Mouse (Mus musculus) lung, embryonic 14.5 days (tissue): ENCODE measurements around the gene Slc25a22. TPM values are rescaled to one million over a fixed set of nuclear protein-coding genes. Genes with fewer than 3 reads are reported as not detected.

Experiments
- ATAC-seq: fragments of 200-750 bp; cut with Nextera tagmentation; 2 replicates; pipeline ENCODE4 v1.8.0; 2017; ENCODE audit warnings: mild to moderate bottlenecking, moderate TSS enrichment, moderate library complexity; ENCODE audit not compliant: insufficient read depth
- DNase-seq: peaks from one replicate; pipeline ENCODE4 v3.0.0-alpha.2; 2015
- H3K27ac ChIP-seq: fragments of 300-500 bp; sonication (generic); 2 replicates; pipeline ENCODE4 v1.5.1; 2014; ENCODE audit warnings: low read depth, mild to moderate bottlenecking, moderate library complexity
- H3K27me3 ChIP-seq: fragments of 300-500 bp; sonication (generic); 2 replicates; pipeline ENCODE4 v1.6.1; 2014; ENCODE audit warnings: low read length, control low read depth; ENCODE audit not compliant: insufficient read depth
- H3K36me3 ChIP-seq: fragments of 300-500 bp; sonication (generic); 2 replicates; pipeline ENCODE4 v1.6.1; 2014; ENCODE audit warnings: control low read depth; ENCODE audit not compliant: insufficient read depth
- H3K4me1 ChIP-seq: fragments of 300-500 bp; sonication (generic); 2 replicates; pipeline ENCODE4 v1.6.1; 2014; ENCODE audit warnings: antibody characterized with exemption, control low read depth; ENCODE audit not compliant: insufficient read depth
- H3K4me2 ChIP-seq: fragments of 300-500 bp; sonication (generic); 2 replicates; pipeline ENCODE4 v1.6.1; 2014; ENCODE audit warnings: mild to moderate bottlenecking
- H3K4me3 ChIP-seq: fragments of 300-500 bp; sonication (generic); 2 replicates; pipeline ENCODE4 v1.5.1; 2014; ENCODE audit warnings: low read depth, low read length
- H3K9ac ChIP-seq: fragments of 300-500 bp; sonication (generic); 2 replicates; pipeline ENCODE4 v1.6.1; 2014
- H3K9me3 ChIP-seq: fragments of 300-500 bp; sonication (generic); 2 replicates; pipeline ENCODE4 v1.6.1; 2016; ENCODE audit warnings: low read depth, low read length, control low read depth
- CTCF ChIP-seq: IDR thresholded peaks from 2 replicates; pipeline ENCODE4 v1.5.1; 2016; ENCODE audit warnings: antibody characterized with exemption, low read depth
- WGBS: fragments of 180-500 bp; shearing (Covaris S2); extraction: QIAGEN DNeasy Blood & Tissue Kit; methylation state at CpG from one replicate; pipeline ENCODE4 v1.1.7; 2014; 5-methylcytosine and 5-hydroxymethylcytosine counted together
- polyA plus RNA-seq: library from polyadenylated mRNA; unstranded; fragments of >200 nt; fragmentation: Nextera tagmentation; extraction: Ambion mirVana; gene quantifications from 2 replicates; pipeline ENCODE4 v1.2.1, GENCODE M21; 2014

The Slc25a22 gene
- polyA plus RNA-seq, 1 experiment from 2014 or later: 30.1 TPM

GRCm38 (mm10) chr7:141430585-141431240 lies 7.0 kb downstream of the Slc25a22 start:
- H3K4me3 ChIP-seq: no peak overlapping the region
- H3K4me2 ChIP-seq: no peak overlapping the region
- peaks cover 35% of the 10 kb centered on the region for H3K36me3 ChIP-seq
- WGBS: 93% methylated on average over 9 of the region's 9 CpGs
- DNase-seq (no peak), ATAC-seq (no peak)
- H3K9me3 ChIP-seq: no peaks in the 10 kb centered on the region
- no peak overlapping the region for H3K9ac ChIP-seq
- TF ChIP-seq CTCF: no peak
- peaks cover 13% of the 10 kb centered on the region; the same call in 1 of the 2 replicates for H3K4me1 ChIP-seq
- no peak overlapping the region for H3K27ac ChIP-seq
- H3K27me3 ChIP-seq: no peaks in the 10 kb centered on the region

DNA sequence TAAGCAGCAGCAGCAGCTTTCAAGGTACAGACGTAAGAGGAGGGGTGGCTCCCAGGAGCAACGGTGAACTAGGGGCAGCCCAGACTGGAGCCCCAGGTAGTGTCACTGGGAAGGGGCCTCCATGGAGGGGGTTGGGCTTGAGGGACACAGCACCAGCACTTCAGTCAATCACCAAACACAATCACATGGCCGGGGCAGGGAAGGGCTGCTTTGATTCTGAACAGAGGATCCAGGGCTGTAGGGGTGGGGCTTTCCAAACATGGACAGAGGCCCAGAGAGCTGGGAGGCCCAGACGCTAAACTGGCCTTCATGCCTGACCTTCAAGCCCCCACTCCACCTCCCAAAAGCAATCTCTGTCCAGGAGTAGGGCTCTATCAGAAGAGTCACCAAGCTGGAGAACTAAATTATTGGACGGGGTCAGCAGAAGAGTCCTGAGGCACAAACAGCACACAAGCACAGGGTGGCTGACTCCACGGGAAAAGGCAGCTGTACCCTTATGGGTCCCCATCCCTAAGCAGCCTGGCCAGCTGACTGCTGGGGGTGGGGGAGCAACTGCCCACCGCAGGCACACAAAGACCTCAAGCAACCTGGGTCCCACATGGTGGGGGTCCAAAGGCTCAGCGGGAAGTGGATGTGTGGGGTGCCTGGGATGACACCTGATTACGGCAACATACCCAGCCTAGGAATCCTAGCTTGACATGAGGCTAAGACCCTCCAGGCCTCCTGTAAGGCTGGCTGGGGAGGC lies 7.7 kb downstream of the Slc25a22 start:
- ATAC-seq (no peak), DNase-seq (no peak)
- Histone ChIP-seq H3K4me3 (no peak overlapping the region), H3K36me3 (peaks cover 35% of the 10 kb centered on the region), H3K27ac (no peak overlapping the region), H3K4me1 (peaks cover 9% of the 10 kb centered on the region; the same call in 1 of the 2 replicates), H3K4me2 (no peak overlapping the region), H3K9me3 (no peaks in the 10 kb centered on the region), H3K27me3 (no peaks in the 10 kb centered on the region), H3K9ac (no peak overlapping the region)
- WGBS: 59% methylated on average over 9 of the region's 9 CpGs
- TF ChIP-seq CTCF: no peak

DNA sequence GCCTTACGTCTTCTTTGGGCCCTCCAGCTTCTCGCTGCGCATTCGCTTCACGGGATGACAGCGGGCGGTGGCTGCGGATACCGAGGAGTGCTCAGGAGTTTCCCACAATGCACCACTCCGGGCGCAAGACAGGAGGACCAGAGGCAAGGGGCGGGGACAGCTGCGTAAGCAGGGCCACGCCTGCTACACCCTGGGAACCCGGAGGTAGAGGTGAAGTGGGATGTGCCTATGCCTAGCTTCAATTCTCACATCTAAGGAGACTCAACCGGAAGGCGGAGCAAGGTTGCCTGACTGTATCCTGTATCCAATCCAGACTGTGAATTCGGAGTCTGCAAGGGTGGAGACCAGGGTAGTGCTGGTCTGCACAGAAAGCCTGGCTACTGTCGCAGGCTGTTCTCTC lies 8.4 kb downstream of the Slc25a22 start, which contains the start of gene Cend1:
TSS of gene Cend1 (minus strand) at position 182 of the 400 bp plus-strand sequence.
- Histone ChIP-seq H3K36me3 (peaks cover 35% of the 10 kb centered on the region), H3K4me1 (peaks cover 3% of the 10 kb centered on the region; the same call in 1 of the 2 replicates), H3K9me3 (no peaks in the 10 kb centered on the region), H3K4me2 (peak within 1 kb of the TSS; percentile 39; the same call in 1 of the 2 replicates), H3K27ac (no peak within 1 kb of the TSS), H3K27me3 (no peaks in the 10 kb centered on the region), H3K4me3 (no peak within 1 kb of the TSS), H3K9ac (no peak within 1 kb of the TSS)
- 4% methylated on average over 19 of the region's 19 CpGs for WGBS
- no peak for TF ChIP-seq CTCF
- ATAC-seq (peak; percentile 18; the same call in 1 of the 2 replicates), DNase-seq (peak; percentile 45)

GRCm38 (mm10) chr7:141428701-141429100 lies 9.0 kb downstream of the Slc25a22 start:
- Histone ChIP-seq H3K4me1 (no peaks in the 10 kb centered on the region), H3K9ac (no peak overlapping the region), H3K27ac (no peak overlapping the region), H3K27me3 (no peaks in the 10 kb centered on the region), H3K4me2 (no peak overlapping the region), H3K9me3 (no peaks in the 10 kb centered on the region), H3K36me3 (peaks cover 32% of the 10 kb centered on the region), H3K4me3 (no peak overlapping the region)
- TF ChIP-seq CTCF: no peak
- WGBS: 46% methylated on average over 5 of the region's 5 CpGs
- DNase-seq: no peak
- no peak for ATAC-seq

DNA sequence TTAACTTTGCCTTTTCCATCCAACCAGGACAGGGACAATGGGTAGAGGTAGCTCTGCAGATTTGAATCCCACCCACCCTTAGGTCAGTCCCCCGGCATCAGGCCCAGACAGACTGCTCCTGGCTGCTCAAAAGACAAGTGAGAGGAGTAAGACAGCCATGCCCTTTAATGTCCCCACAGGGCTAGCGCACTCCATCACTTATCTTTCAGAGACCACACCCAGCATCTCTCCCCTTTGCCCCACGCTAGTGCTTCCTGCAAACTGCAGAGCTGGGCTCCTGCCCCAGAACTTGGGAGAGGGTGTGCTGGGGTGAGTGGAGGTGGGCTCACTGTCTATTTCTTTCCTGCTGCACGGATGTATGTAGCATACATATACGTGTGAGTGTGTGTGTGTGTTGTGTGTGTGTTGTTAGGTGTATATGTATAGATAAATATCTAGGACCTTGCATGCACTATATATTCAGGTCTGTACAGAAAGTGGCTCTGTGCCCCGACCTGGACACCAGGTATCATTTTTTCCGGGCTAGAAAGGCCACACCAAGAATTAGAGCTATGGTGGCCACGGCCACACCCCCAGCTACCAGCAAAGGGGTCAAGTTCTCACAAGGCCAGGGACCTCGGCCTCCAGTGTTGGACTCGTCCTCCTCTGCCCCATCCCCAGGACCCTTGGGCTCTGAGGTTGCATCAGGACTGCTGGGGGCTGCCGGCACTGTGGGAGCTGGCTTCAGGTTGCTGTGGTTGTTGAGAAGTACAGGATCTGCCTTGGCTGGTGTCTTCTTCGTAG lies 10.6 kb downstream of the Slc25a22 start:
- Histone ChIP-seq H3K27ac (no peak overlapping the region), H3K4me1 (no peaks in the 10 kb centered on the region), H3K36me3 (peaks cover 17% of the 10 kb centered on the region), H3K27me3 (no peaks in the 10 kb centered on the region), H3K4me3 (no peak overlapping the region), H3K4me2 (no peak overlapping the region), H3K9me3 (no peaks in the 10 kb centered on the region), H3K9ac (no peak overlapping the region)
- no peak for TF ChIP-seq CTCF
- DNase-seq: no peak
- no peak for ATAC-seq
- 71% methylated on average over 12 of the region's 12 CpGs for WGBS

DNA sequence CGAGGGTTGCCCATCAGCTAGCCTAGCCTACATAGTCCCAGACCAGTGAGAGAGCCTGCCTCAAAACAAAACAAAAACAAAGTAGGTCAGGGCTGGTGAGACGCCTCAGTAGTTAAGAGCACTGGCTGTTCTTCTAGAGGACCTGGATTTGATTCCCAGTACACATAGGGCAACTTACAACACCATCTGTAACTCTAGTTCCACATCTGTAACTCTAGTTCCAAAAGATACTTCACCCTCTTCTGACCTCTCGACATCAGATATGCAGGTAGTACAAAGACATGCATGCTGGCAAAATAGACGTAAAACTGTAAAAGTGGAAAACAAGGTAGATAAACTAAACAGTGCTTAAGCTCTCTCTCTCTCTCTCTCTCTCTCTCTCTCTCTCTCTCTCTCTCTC lies 13.9 kb downstream of the Slc25a22 start:
- ATAC-seq: no peak
- no peak overlapping the region for H3K4me3 ChIP-seq
- no peak overlapping the region for H3K4me2 ChIP-seq
- H3K27ac ChIP-seq: no peak overlapping the region
- H3K9me3 ChIP-seq: no peaks in the 10 kb centered on the region
- WGBS: 67% methylated on average over 4 of the region's 4 CpGs
- no peak for DNase-seq
- no peaks in the 10 kb centered on the region for H3K36me3 ChIP-seq
- no peak overlapping the region for H3K9ac ChIP-seq
- TF ChIP-seq CTCF: no peak
- no peaks in the 10 kb centered on the region for H3K4me1 ChIP-seq
- H3K27me3 ChIP-seq: no peaks in the 10 kb centered on the region
